Mouse (Mus musculus) hindbrain, embryonic 14.5 days (tissue): ENCODE data around the gene Tcte1. TPM values are rescaled to one million over a fixed set of nuclear protein-coding genes. Genes with fewer than 3 reads are reported as not detected.

Experiments used
- ATAC-seq: fragments of 200-750 bp; cut with Nextera tagmentation; 2 replicates; pipeline ENCODE4 v1.8.0; 2017; ENCODE audit warnings: moderate number of reproducible peaks, mild to moderate bottlenecking, moderate TSS enrichment, moderate library complexity; ENCODE audit not compliant: low FRiP score
- DNase-seq: peaks from one replicate; pipeline ENCODE4 v3.0.0-alpha.2; 2015; ENCODE audit warnings: low spot score
- H3K27ac ChIP-seq: fragments of 300-500 bp; sonication (generic); 2 replicates; pipeline ENCODE4 v1.5.1; 2014; ENCODE audit warnings: mild to moderate bottlenecking, moderate library complexity
- H3K27me3 ChIP-seq: fragments of 300-500 bp; sonication (generic); 2 replicates; pipeline ENCODE4 v1.6.1; 2014; ENCODE audit warnings: mild to moderate bottlenecking, low read length, mixed read lengths; ENCODE audit not compliant: control insufficient read depth, insufficient read depth
- H3K36me3 ChIP-seq: fragments of 300-500 bp; sonication (generic); replicated peaks from 2 replicates; pipeline ENCODE4 v1.6.1; 2014; ENCODE audit not compliant: control insufficient read depth, insufficient read depth
- H3K4me1 ChIP-seq: fragments of 300-500 bp; sonication (generic); replicated peaks from 2 replicates; pipeline ENCODE4 v1.6.1; 2014; ENCODE audit warnings: antibody characterized with exemption, low read length, mixed read lengths; ENCODE audit not compliant: control insufficient read depth, insufficient read depth
- H3K4me2 ChIP-seq: fragments of 300-500 bp; sonication (generic); replicated peaks from 2 replicates; pipeline ENCODE4 v1.6.1; 2014; ENCODE audit warnings: mild to moderate bottlenecking, moderate library complexity
- H3K4me3 ChIP-seq: fragments of 300-500 bp; sonication (generic); replicated peaks from 2 replicates; pipeline ENCODE4 v1.5.1; 2014; ENCODE audit warnings: mild to moderate bottlenecking, low read length
- H3K9ac ChIP-seq: fragments of 300-500 bp; sonication (generic); 2 replicates; pipeline ENCODE4 v1.6.1; 2014
- H3K9me3 ChIP-seq: fragments of 300-500 bp; sonication (generic); 2 replicates; pipeline ENCODE4 v1.6.1; 2016; ENCODE audit warnings: low read length; ENCODE audit not compliant: control insufficient read depth
- WGBS: fragments of 180-500 bp; shearing (Covaris S2); extraction: QIAGEN DNeasy Blood & Tissue Kit; methylation state at CpG from one replicate; pipeline ENCODE4 v1.1.7; 2014; 5-methylcytosine and 5-hydroxymethylcytosine counted together
- polyA plus RNA-seq: library from polyadenylated mRNA; unstranded; fragments of >200 nt; fragmentation: Nextera tagmentation; extraction: Ambion mirVana; gene quantifications from 2 replicates; pipeline ENCODE4 v1.2.1, GENCODE M21; 2014

Tcte1 gene
- polyA plus RNA-seq, 1 experiment from 2014 or later = 3.8 TPM

DNA sequence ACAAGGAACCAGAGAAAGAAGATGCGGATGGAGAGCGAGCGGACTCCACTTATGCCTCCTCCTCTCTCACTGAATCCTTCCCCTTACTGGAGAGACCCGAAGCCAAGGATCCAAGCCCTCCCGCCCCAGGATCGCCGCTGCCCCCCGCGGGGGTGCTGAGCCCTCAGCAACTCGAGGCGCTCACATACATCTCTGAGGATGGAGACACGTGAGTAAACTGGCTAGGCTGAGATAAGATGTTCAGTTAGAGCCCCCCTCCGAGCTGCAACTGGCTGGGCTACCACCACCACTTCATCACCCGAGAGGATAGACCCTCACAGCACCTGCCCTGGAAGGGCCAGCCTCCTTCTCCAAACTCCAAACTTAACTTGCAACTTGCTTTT, 32.9 kb downstream of the Tcte1 start:
- Histone ChIP-seq H3K9ac (peak overlapping the region; percentile 78), H3K27me3 (no peaks in the 10 kb centered on the region), H3K4me2 (peak overlapping the region; percentile 95), H3K9me3 (no peaks in the 10 kb centered on the region), H3K4me1 (peaks cover 7% of the 10 kb centered on the region), H3K36me3 (no peaks in the 10 kb centered on the region), H3K27ac (no peak overlapping the region), H3K4me3 (peak overlapping the region; percentile 54)
- WGBS = 3% methylated on average over 14 of the region's 14 CpGs
- DNase-seq (no peak), ATAC-seq (no peak)

DNA sequence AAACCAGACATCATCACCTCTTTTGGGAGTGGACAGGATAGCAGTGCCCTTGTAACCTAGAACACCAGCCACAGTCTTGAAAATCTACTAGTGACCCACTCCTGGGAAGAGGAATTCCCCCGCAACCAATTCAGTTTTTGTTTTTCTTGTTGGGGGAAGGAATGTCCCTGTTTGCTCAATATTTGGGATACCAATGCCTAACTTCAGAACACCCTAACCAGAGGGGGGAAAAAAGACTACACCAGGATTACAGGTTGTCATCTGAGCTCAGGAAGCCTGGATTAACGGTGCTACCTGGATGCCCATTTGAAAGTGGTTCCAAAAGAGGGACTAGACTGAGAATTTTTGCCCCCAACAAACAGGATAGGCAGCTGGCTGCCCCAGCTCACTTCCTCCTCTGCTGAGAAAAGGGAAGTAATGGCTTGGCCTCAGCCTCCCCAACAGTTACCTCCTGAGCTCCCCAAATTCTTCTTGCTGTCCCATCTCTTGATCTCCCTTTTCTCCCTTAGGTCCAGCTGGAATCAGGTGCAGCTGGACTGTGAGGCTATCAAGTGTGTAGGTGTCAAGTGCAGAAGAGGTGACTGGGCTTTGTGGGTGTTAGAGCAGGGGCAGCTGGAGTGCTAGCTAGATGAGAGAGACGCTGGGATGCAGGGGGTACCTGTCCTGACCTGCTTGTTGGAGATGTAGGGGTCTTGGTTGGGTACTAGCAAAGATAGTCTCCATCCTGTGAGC, 33.4 kb downstream of the Tcte1 start:
- H3K4me3 ChIP-seq = peak overlapping the region; percentile 54; the same call in 1 of the 2 replicates
- H3K4me1 ChIP-seq = peaks cover 7% of the 10 kb centered on the region
- no peaks in the 10 kb centered on the region for H3K27me3 ChIP-seq
- no peak for DNase-seq
- H3K36me3 ChIP-seq = no peaks in the 10 kb centered on the region
- no peak overlapping the region for H3K27ac ChIP-seq
- ATAC-seq = no peak
- 80% methylated on average over 3 of the region's 3 CpGs for WGBS
- H3K9ac ChIP-seq = no peak overlapping the region
- H3K9me3 ChIP-seq = no peaks in the 10 kb centered on the region
- H3K4me2 ChIP-seq = peak overlapping the region; percentile 95

DNA sequence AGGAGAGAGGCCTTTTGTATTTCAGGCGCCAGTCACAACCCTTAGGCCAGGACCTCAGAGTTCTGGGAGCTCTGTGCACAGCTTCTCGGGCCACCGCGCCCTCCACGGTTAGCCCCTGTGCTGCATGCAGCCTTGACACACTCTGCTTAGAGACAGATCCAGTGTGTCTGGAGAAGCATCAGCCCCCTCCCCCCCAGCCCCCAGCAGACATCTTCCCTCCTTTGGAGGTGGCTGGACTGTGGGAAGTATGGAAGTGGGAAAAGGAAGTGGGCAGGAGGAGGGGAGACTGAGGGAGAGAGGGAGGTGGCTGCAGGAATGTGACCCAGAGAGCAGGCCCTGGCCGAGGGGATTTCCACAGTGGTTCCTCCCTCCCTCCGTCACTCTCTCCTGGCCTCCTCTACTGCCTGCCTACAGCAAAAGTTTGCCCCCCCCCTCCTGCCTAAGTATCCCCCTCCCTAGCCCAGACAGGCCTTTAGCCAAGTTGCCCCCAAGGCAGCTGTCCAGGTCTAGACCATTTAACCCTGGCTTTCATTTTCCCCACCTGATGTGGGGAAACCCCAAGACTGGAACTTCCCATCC, 34.1 kb downstream of the Tcte1 start:
- H3K27me3 ChIP-seq = no peaks in the 10 kb centered on the region
- ATAC-seq (no peak), DNase-seq (no peak)
- no peaks in the 10 kb centered on the region for H3K9me3 ChIP-seq
- no peaks in the 10 kb centered on the region for H3K36me3 ChIP-seq
- H3K4me3 ChIP-seq = no peak overlapping the region
- H3K9ac ChIP-seq = no peak overlapping the region
- no peak overlapping the region for H3K4me2 ChIP-seq
- no peak overlapping the region for H3K27ac ChIP-seq
- WGBS = 72% methylated on average over 7 of the region's 7 CpGs
- peaks cover 4% of the 10 kb centered on the region for H3K4me1 ChIP-seq

DNA sequence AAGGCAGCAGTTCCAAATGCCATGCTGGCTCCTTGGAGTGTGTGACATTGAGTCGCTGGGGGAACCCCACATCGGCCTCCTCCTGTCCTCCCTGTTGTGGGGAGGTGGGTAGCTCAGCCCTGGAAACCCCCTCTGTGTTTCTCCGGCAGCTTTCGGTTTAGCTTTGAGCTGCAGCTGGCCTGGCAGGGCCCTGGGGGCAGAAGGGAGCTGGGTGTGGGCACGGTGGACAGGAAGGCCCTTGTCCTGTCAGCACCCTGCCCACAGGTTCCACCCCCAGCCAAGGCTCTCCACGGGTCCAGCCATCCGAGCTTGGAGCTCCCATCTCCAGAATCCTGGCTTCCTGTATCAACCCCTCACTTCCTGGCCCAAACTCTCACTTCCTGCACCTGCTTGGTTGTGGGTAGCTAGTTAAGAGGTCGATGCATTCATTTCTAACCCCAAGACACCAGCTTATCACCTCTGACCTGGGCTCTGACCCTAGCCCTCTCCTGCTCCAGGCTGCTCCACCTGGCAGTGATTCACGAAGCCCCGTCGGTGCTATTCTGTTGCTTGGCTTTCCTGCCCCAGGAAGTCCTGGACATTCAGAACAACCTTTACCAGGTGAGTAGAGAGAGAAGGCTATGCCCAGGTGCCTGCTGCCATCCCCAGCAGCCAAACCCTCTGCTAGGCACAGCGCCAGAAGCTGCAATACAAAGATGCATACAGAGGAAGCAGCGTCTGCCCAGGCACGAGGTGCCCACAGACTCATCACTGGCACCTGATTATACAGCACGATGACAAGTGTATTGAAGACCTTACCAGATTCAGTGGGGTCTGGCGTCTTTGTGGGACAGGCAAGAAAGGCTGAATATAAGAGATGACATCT, 35.0 kb downstream of the Tcte1 start:
- DNase-seq (no peak), ATAC-seq (no peak)
- WGBS = 74% methylated on average over 16 of the region's 16 CpGs
- H3K9ac ChIP-seq = no peak overlapping the region
- no peak overlapping the region for H3K27ac ChIP-seq
- H3K4me3 ChIP-seq = no peak overlapping the region
- no peaks in the 10 kb centered on the region for H3K36me3 ChIP-seq
- H3K27me3 ChIP-seq = no peaks in the 10 kb centered on the region
- no peak overlapping the region for H3K4me2 ChIP-seq
- peaks cover 4% of the 10 kb centered on the region for H3K4me1 ChIP-seq
- no peaks in the 10 kb centered on the region for H3K9me3 ChIP-seq

DNA sequence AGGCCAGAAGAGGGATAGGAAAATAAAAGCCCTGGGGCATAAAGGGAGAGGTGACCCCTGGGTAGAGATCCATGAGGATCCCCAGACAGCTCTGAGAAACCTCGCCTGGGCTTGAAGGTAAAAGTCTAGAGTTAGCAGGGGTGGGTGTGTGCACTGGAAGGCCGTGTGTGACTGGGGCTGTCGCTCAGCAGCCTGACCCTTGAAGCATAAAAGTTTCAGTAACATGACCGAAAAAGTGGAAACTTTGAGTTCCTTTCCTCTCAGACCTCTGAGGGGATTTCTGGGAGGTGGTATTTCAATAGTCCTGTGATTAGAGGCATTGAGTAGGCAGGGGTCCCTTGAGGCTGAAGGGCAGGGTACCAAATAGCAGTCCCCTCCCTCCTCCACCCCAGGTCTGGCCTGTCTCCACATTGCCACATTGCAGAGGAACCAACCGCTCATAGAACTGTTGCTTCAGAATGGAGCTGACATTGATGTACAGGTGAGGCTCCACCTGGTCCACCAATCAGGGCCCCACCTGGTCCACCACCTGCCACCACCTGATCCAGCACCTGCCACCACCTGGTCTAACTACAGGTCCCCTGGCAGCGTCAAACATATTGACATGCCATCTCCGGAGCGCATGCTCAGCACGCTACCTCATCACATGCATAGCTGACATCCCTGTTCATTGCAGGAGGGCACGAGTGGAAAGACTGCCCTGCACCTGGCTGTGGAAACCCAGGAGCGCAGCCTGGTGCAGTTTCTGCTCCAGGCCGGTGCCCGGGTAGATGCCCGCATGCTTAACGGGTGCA, 36.7 kb downstream of the Tcte1 start:
- Histone ChIP-seq H3K9ac (no peak overlapping the region), H3K4me1 (peaks cover 10% of the 10 kb centered on the region), H3K9me3 (no peaks in the 10 kb centered on the region), H3K27me3 (no peaks in the 10 kb centered on the region), H3K27ac (no peak overlapping the region), H3K4me3 (no peak overlapping the region), H3K4me2 (no peak overlapping the region), H3K36me3 (no peaks in the 10 kb centered on the region)
- ATAC-seq = no peak
- DNase-seq = no peak
- WGBS = 86% methylated on average over 15 of the region's 15 CpGs

DNA sequence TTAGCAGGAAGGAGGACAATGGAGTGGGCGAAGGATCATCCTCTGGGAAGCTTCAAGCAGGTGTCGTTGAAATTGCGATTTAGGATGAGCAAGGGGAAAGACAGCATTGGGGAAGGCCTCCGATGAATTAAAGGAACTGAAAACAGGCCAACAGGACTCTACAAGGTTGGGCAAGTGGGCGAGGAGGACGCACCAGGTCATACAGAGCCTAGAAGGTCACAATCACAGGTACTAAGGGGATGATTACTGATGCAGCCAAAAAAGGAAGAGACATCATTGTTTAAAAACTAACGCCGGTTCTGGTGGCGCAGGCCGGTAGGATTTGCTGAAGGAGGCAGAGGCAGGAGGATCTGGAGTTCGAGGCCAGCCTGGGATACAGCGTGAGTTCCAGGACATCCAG, 40.0 kb downstream of the Tcte1 start:
- no peak overlapping the region for H3K9ac ChIP-seq
- DNase-seq (no peak), ATAC-seq (no peak)
- peaks cover 11% of the 10 kb centered on the region for H3K4me1 ChIP-seq
- peak overlapping the region; percentile 78; the same call in 1 of the 2 replicates for H3K4me2 ChIP-seq
- no peaks in the 10 kb centered on the region for H3K27me3 ChIP-seq
- no peak overlapping the region for H3K4me3 ChIP-seq
- no peaks in the 10 kb centered on the region for H3K9me3 ChIP-seq
- H3K36me3 ChIP-seq = peaks cover 22% of the 10 kb centered on the region
- WGBS = 84% methylated on average over 12 of the region's 12 CpGs
- H3K27ac ChIP-seq = no peak overlapping the region

DNA sequence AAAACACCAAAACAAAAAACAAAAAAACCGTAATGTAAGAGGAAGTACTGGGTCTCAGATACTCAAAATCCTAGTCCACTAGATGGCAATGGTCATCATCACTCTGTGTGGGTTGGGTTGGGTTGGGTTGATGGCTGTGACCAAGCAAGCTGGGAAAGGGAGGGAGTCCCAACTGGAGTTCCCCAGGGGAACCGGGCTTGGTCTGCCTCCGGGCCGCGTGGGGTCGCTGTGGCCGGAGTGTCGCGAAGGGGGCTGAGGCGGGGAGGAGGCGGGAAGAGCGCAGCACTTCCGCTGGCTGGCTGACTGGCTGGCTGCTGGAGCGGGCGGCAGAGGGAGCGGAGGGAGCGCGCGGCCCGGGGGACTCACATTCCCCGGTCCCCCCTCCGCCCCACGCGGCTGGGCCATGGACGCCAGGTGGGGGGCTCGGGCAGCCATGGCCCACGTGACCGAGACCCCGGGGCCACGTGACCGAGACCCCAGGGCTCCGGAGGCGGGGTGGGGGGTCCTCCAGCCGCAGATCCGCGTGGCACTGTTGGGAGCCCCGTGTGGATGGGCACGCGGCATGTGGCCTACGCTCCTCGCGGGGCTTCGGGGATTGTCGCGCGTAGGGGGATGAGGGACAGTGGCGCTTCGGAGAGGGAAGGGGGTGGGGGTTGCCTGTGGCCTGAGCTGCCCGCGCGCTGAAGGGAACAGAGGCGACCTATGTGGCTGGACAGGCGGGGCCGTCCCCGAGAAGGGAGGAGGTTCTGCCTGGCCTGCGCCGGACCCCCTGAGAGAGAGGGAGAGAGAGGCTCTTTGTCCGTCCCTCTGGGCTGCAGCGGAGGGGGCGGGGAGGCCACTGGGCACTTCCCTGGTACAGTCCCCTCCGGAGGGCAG, 40.7 kb downstream of the Tcte1 start, which contains the start of gene Slc35b2:
TSS of gene Slc35b2 (plus strand) at position 220 of the 876 bp plus-strand sequence.
- ATAC-seq (peak; percentile 86), DNase-seq (peak; percentile 89)
- WGBS = under 1% methylated on average over 56 of the region's 61 CpGs
- Histone ChIP-seq H3K9ac (peak within 1 kb of the TSS; percentile 81), H3K36me3 (peaks cover 29% of the 10 kb centered on the region), H3K27ac (peak within 1 kb of the TSS; percentile 79), H3K4me2 (peak within 1 kb of the TSS; percentile 78), H3K27me3 (no peaks in the 10 kb centered on the region), H3K4me1 (peaks cover 11% of the 10 kb centered on the region), H3K9me3 (no peaks in the 10 kb centered on the region), H3K4me3 (peak within 1 kb of the TSS; percentile 75)

DNA sequence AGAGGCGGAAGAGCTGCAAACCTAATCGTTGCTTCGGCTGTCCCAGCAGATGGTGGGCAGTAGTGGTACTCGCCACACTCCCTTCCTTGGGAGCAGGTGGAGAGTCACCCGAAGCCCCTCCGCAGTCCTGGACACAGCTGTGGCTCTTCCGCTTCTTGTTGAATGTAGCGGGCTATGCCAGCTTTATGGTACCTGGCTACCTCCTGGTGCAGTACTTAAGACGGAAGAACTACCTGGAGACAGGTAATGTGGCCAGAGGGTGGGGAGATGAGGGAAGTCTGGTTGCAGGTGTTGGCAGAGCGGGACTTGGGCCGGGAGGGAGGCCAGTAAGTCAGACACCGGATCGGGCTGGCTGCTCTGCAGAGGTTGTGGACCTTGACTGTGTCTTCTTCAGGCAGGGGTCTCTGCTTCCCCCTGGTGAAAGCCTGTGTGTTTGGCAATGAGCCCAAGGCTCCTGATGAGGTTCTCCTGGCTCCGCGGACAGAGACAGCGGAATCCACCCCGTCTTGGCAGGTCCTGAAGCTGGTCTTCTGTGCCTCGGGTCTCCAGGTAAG, 41.4 kb downstream of the Tcte1 start:
- peak overlapping the region; percentile 81 for H3K9ac ChIP-seq
- H3K36me3 ChIP-seq = peaks cover 36% of the 10 kb centered on the region
- WGBS = 10% methylated on average over 18 of the region's 18 CpGs
- DNase-seq (no peak), ATAC-seq (no peak; the same call in none of the 2 replicates)
- H3K4me2 ChIP-seq = peak overlapping the region; percentile 78
- no peaks in the 10 kb centered on the region for H3K9me3 ChIP-seq
- peak overlapping the region; percentile 75 for H3K4me3 ChIP-seq
- H3K27ac ChIP-seq = peak overlapping the region; percentile 79
- no peaks in the 10 kb centered on the region for H3K27me3 ChIP-seq
- peaks cover 11% of the 10 kb centered on the region for H3K4me1 ChIP-seq
